Mouse (Mus musculus) cortical plate, adult 2 months (tissue): Measurements from ENCODE around the gene Bola1.
"Not testable (repeated sequence)": the region's sequence is repeated elsewhere in the genome, so short reads cannot be mapped to it uniquely, and the experiment has no call there.

Experiments
- CTCF ChIP-seq: fragments of 200-500 bp; IDR thresholded peaks from 2 replicates; pipeline ENCODE4 v1.5.1; 2011; ENCODE audit warnings: mild to moderate bottlenecking, control low read depth, low read length; ENCODE audit not compliant: insufficient read depth; ENCODE audit errors: extremely low read depth
- POLR2A ChIP-seq: fragments of 200-500 bp; IDR thresholded peaks from 2 replicates; pipeline ENCODE4 v1.6.1; 2011; ENCODE audit warnings: mild to moderate bottlenecking, low read length, control low read depth; ENCODE audit not compliant: insufficient read depth; ENCODE audit errors: extremely low read depth

DNA sequence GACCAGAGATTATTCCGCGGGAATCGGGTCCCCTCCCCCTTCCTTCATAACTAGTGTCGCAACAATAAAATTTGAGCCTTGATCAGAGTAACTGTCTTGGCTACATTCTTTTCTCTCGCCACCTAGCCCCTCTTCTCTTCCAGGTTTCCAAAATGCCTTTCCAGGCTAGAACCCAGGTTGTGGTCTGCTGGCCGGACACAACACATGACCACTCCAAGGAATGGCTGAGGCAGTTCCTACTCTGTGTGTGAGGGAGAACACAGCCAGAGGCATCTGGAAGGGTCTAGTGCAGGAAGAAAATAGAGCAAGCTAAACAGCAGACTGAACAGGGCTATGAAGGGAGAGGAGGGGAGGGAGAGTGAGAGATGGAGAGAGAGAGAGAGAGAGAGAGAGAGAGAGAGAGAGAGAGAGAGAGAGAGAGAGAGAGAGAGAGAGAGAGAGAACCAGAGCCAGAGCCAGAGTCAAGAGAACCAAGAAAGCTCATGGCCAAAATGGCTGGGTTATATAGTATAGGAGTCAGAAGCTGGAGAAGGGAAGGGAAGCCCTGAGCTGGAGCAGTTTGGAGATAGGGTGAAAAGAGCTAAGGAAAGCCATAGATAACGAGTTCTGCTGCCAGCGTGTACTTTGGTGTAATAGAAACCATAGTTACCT lies 20.8 kb downstream of the Bola1 start:
- not testable (repeated sequence) for TF ChIP-seq CTCF, POLR2A
